Mouse (Mus musculus): ENCODE measurements at regions not wholly inside any gene's neighbourhood (a gene's known extent, or its start where the extent isn't known, plus 50 kb on each side); places are given as distances from the start of the nearest gene placed in this dataset.

- no peak for DNase-seq (ENCODE audit: low spot score in 2 of 2)
Observed at GRCm38 (mm10) chr9:61757806-61758205, 156.5 kb downstream of the Rplp1 start.

GRCm38 (mm10) chr9:61756801-61757342, 157.5 kb downstream of the Rplp1 start:
- DNase-seq (ENCODE audit: low spot score in 2 of 2): no peak

- no peak for DNase-seq (ENCODE audit: low spot score in 2 of 2)
Observed at GRCm38 (mm10) chr9:61756224-61756800, 158.0 kb downstream of the Rplp1 start.

- no peak for DNase-seq (ENCODE audit: low spot score in 2 of 2)
Observed at GRCm38 (mm10) chr9:61755311-61755710, 159.0 kb downstream of the Rplp1 start.

- DNase-seq (ENCODE audit: low spot score in 2 of 2): peak; percentile 14 to 26
Observed at GRCm38 (mm10) chr9:61753795-61754194, 160.5 kb downstream of the Rplp1 start.

- DNase-seq (ENCODE audit: low spot score in 2 of 2): no peak
Observed at GRCm38 (mm10) chr9:61749201-61749600, 165.1 kb downstream of the Rplp1 start.

- no peak for DNase-seq (ENCODE audit: low spot score in 2 of 2)
Observed at GRCm38 (mm10) chr9:61748416-61748815, 165.9 kb downstream of the Rplp1 start.

GRCm38 (mm10) chr9:61746401-61746800, 167.9 kb downstream of the Rplp1 start:
- no peak for DNase-seq (ENCODE audit: low spot score in 2 of 2)

- DNase-seq (ENCODE audit: low spot score in 2 of 2): no peak
Observed at GRCm38 (mm10) chr9:61745301-61745801, 169.0 kb downstream of the Rplp1 start.

- DNase-seq (ENCODE audit: low spot score in 2 of 2): no peak
Observed at GRCm38 (mm10) chr9:61733540-61733939, 180.8 kb downstream of the Rplp1 start.

- no peak for DNase-seq (ENCODE audit: low spot score in 2 of 2)
Observed at GRCm38 (mm10) chr9:61732747-61733146, 181.6 kb downstream of the Rplp1 start.

- no peak for DNase-seq (ENCODE audit: low spot score in 2 of 2)
Observed at GRCm38 (mm10) chr9:61728115-61728514, 186.2 kb downstream of the Rplp1 start.

- DNase-seq (ENCODE audit: low spot score in 2 of 2): no peak
Observed at GRCm38 (mm10) chr9:61727651-61728050, 186.7 kb downstream of the Rplp1 start.

- no peak for DNase-seq (ENCODE audit: low spot score in 2 of 2)
Observed at GRCm38 (mm10) chr9:61724070-61724469, 190.3 kb downstream of the Rplp1 start.

- peak in 1 of 2 experiments; percentile 9 for DNase-seq (ENCODE audit: low spot score in 2 of 2)
Observed at GRCm38 (mm10) chr9:61723021-61723581, 191.2 kb downstream of the Rplp1 start.

- DNase-seq (ENCODE audit: low spot score in 2 of 2): no peak
Observed at GRCm38 (mm10) chr9:61721851-61722250, 192.5 kb downstream of the Rplp1 start.

- no peak for DNase-seq (ENCODE audit: low spot score in 2 of 2)
Observed at GRCm38 (mm10) chr9:61721071-61721470, 193.3 kb downstream of the Rplp1 start.

GRCm38 (mm10) chr9:61720206-61720605, 194.1 kb downstream of the Rplp1 start:
- no peak for DNase-seq (ENCODE audit: low spot score in 2 of 2)

- no peak for DNase-seq (ENCODE audit: low spot score in 2 of 2)
Observed at GRCm38 (mm10) chr9:61716751-61717150, 197.6 kb downstream of the Rplp1 start.

GRCm38 (mm10) chr9:61714331-61715035, 199.9 kb downstream of the Rplp1 start:
- peak in 1 of 2 experiments; percentile 46 for DNase-seq (ENCODE audit: low spot score in 2 of 2)

GRCm38 (mm10) chr9:61713806-61714205, 200.5 kb downstream of the Rplp1 start:
- no peak for DNase-seq (ENCODE audit: low spot score in 2 of 2)

GRCm38 (mm10) chr9:61711296-61711695, 203.0 kb downstream of the Rplp1 start:
- no peak for DNase-seq (ENCODE audit: low spot score in 2 of 2)

- no peak for DNase-seq (ENCODE audit: low spot score in 2 of 2)
Observed at GRCm38 (mm10) chr9:61707875-61708274, 206.5 kb downstream of the Rplp1 start.
